Mouse (Mus musculus) mature B cell (primary cell): ENCODE data around the gene Olfr1101.

Experiments used
- in situ Hi-C: fragments of 300-500 bp; cut with MboI; formaldehyde crosslinking; loops from 2 replicates; pipeline ENCODE4 v1.14.3; 2019

Gene Olfr1101

GRCm38 (mm10) chr2:86991121-86991520, at the start of gene Olfr1101:
Gene Olfr1101 (minus strand): TSS chr2:86991221.
- in situ Hi-C loops = no loop called here

- in situ Hi-C loops = no loop called here
These were observed 45.4 kb upstream of the Olfr1101 start, which contains the start of gene Olfr1105 for GRCm38 (mm10) chr2:87036431-87036830. Gene Olfr1105 (minus strand): TSS chr2:87036531.

GRCm38 (mm10) chr2:87026980-87027379, 36.0 kb upstream of the Olfr1101 start, which contains the start of gene Olfr1104:
Gene Olfr1104 (minus strand): TSS chr2:87027080.
- in situ Hi-C loops = no loop called here

DNA sequence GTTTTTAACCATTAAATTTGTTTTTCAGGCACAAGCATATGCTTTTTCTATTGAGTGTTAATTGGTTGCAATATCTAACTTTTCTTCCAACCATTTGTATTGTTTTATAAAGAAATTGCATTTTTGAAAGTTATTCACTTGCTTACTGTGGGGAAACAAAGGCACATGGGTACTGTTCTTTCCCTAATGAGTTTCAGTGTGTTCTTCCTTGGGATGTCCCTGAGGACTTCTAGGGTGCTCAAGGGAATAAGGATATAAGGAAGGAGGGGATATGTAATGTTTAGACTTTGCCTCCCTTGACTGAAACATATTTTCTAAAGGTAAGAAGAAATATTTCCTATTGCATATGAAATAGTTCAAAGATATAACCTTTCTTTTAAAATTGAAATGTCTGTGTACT, 7.1 kb upstream of the Olfr1101 start, which contains the start of gene Olfr1102:
Gene Olfr1102, plus strand, starts transcription at position 301 of the 400 bp plus-strand sequence.
- in situ Hi-C loops = no loop called here

- in situ Hi-C loops = no loop called here
These were observed 11.2 kb downstream of the Olfr1101 start, which contains the start of gene Olfr1100 for GRCm38 (mm10) chr2:86979854-86980253. Gene Olfr1100 (minus strand): TSS chr2:86979954.

DNA sequence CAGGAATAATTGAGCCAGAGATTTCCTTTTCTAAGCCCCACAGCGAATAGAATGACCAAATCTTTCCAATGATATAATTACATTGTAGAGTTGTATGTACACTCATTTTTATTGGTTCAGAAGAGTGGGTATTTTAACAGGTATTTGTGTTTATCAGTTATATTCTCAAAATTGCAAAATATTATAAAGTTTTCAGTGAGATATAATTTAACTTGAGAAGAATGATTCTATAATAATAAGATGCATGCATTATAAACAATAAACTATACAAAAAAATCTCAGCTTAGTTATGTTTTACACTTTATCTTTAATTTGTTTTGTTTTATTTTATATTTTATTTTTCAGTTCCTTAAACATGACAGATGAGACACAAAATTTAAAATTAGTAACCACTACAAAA, 30.4 kb downstream of the Olfr1101 start, which contains the start of gene Olfr1099:
Gene Olfr1099, minus strand, starts transcription at position 101 of the 400 bp plus-strand sequence.
- in situ Hi-C loops = no loop called here
